Mouse (Mus musculus): ENCODE data around the gene Gm15155. TPM values are rescaled to one million over a fixed set of nuclear protein-coding genes. Genes with fewer than 3 reads are reported as not detected.
"Not testable (repeated sequence)": the region's sequence is repeated elsewhere in the genome, so short reads cannot be mapped to it uniquely, and the experiment has no call there.

Gene Gm15155
- polyA plus RNA-seq, 1 experiment from 2014 or later: not detected

GRCm38 (mm10) chrX:155643975-155644374, 19.4 kb downstream of the Gm15155 start:
- TF ChIP-seq EP300 (IDR thresholded peaks at IDR 0.05; ENCODE audit: low read depth) (no peak), CTCF (IDR thresholded peaks at IDR 0.05; ENCODE audit: low read depth) (peak; percentile 69)
- no peak for DNase-seq
- no peak overlapping the region for H3K4me2 ChIP-seq (ENCODE audit: low read depth, low read length)
- no peaks in the 10 kb centered on the region for H3K27me3 ChIP-seq (ENCODE audit: insufficient read depth, low read length)
- no peak overlapping the region for H3K9ac ChIP-seq (replicated peaks)
- H3K9me3 ChIP-seq (ENCODE audit: low read length): no peaks in the 10 kb centered on the region
- 0% methylated on average over 1 of the region's 1 CpGs for WGBS (ENCODE audit: insufficient replicate concordance)
- H3K4me3 ChIP-seq (ENCODE audit: low read depth, low read length): no peak overlapping the region
- no peaks in the 10 kb centered on the region for H3K36me3 ChIP-seq (replicated peaks; ENCODE audit: insufficient read depth, low read length)
- ATAC-seq: no peak
- no peaks in the 10 kb centered on the region for H3K4me1 ChIP-seq (ENCODE audit: insufficient read depth)
- H3K27ac ChIP-seq (ENCODE audit: low read depth): no peak overlapping the region

- no peaks in the 10 kb centered on the region for H3K9me3 ChIP-seq (ENCODE audit: low read length)
- H3K27me3 ChIP-seq (ENCODE audit: insufficient read depth, low read length): no peaks in the 10 kb centered on the region
- H3K4me1 ChIP-seq (ENCODE audit: insufficient read depth): no peaks in the 10 kb centered on the region
- H3K4me2 ChIP-seq (ENCODE audit: low read depth, low read length): no peak overlapping the region
- no peak for TF ChIP-seq EP300 (IDR thresholded peaks at IDR 0.05; ENCODE audit: low read depth)
- no peak for TF ChIP-seq CTCF (IDR thresholded peaks at IDR 0.05; ENCODE audit: low read depth)
- 57% methylated on average over 3 of the region's 3 CpGs for WGBS (ENCODE audit: insufficient replicate concordance)
- H3K4me3 ChIP-seq (ENCODE audit: low read depth, low read length): no peak overlapping the region
- no peak overlapping the region for H3K9ac ChIP-seq (replicated peaks)
- ATAC-seq: no peak
- H3K36me3 ChIP-seq (replicated peaks; ENCODE audit: insufficient read depth, low read length): no peaks in the 10 kb centered on the region
- no peak overlapping the region for H3K27ac ChIP-seq (ENCODE audit: low read depth)
- no peak for DNase-seq
Observed at GRCm38 (mm10) chrX:155645975-155646374, 21.4 kb downstream of the Gm15155 start.

GRCm38 (mm10) chrX:155657971-155658370, 33.4 kb downstream of the Gm15155 start:
- Histone ChIP-seq H3K27me3 (ENCODE audit: insufficient read depth, low read length) (no peaks in the 10 kb centered on the region), H3K4me3 (ENCODE audit: low read depth, low read length) (no peak overlapping the region), H3K27ac (ENCODE audit: low read depth) (no peak overlapping the region), H3K4me2 (ENCODE audit: low read depth, low read length) (no peak overlapping the region), H3K4me1 (ENCODE audit: insufficient read depth) (no peaks in the 10 kb centered on the region), H3K9ac (replicated peaks) (no peak overlapping the region), H3K9me3 (ENCODE audit: low read length) (no peaks in the 10 kb centered on the region), H3K36me3 (replicated peaks; ENCODE audit: insufficient read depth, low read length) (no peaks in the 10 kb centered on the region)
- DNase-seq (no peak), ATAC-seq (no peak)
- 77% methylated on average over 1 of the region's 1 CpGs for WGBS (ENCODE audit: insufficient replicate concordance)
- TF ChIP-seq CTCF (IDR thresholded peaks at IDR 0.05; ENCODE audit: low read depth) (no peak), EP300 (IDR thresholded peaks at IDR 0.05; ENCODE audit: low read depth) (no peak)

- not testable (repeated sequence) for H3K4me3 ChIP-seq (ENCODE audit: low read depth, low read length); H3K4me2 ChIP-seq (ENCODE audit: low read depth, low read length); ATAC-seq; H3K27me3 ChIP-seq (ENCODE audit: insufficient read depth, low read length); H3K9ac ChIP-seq (replicated peaks); H3K4me1 ChIP-seq (ENCODE audit: insufficient read depth); DNase-seq; H3K36me3 ChIP-seq (replicated peaks; ENCODE audit: insufficient read depth, low read length); H3K27ac ChIP-seq (ENCODE audit: low read depth); H3K9me3 ChIP-seq (ENCODE audit: low read length)
- WGBS (ENCODE audit: insufficient replicate concordance): 73% methylated on average over 1 of the region's 1 CpGs
Observed at GRCm38 (mm10) chrX:155690440-155690839, 65.9 kb downstream of the Gm15155 start.

GRCm38 (mm10) chrX:155724157-155724556, 99.6 kb downstream of the Gm15155 start:
- no peak for TF ChIP-seq EP300 (IDR thresholded peaks at IDR 0.05; ENCODE audit: low read depth)
- TF ChIP-seq CTCF (IDR thresholded peaks at IDR 0.05; ENCODE audit: low read depth): no peak
- 58% methylated on average over 3 of the region's 3 CpGs for WGBS (ENCODE audit: insufficient replicate concordance)
- ATAC-seq: no peak

GRCm38 (mm10) chrX:155728387-155728786, 103.8 kb downstream of the Gm15155 start:
- no peak overlapping the region for H3K9ac ChIP-seq (replicated peaks)
- 49% methylated on average over 1 of the region's 1 CpGs for WGBS (ENCODE audit: insufficient replicate concordance)
- no peak overlapping the region for H3K27ac ChIP-seq (ENCODE audit: low read depth)
- TF ChIP-seq CTCF (IDR thresholded peaks at IDR 0.05; ENCODE audit: low read depth): no peak
- no peak for TF ChIP-seq EP300 (IDR thresholded peaks at IDR 0.05; ENCODE audit: low read depth)
- H3K4me3 ChIP-seq (ENCODE audit: low read depth, low read length): no peak overlapping the region
- no peak overlapping the region for H3K4me2 ChIP-seq (ENCODE audit: low read depth, low read length)
- no peak for ATAC-seq
- no peak for DNase-seq
- H3K9me3 ChIP-seq (ENCODE audit: low read length): no peaks in the 10 kb centered on the region
- no peaks in the 10 kb centered on the region for H3K4me1 ChIP-seq (ENCODE audit: insufficient read depth)
- no peaks in the 10 kb centered on the region for H3K27me3 ChIP-seq (ENCODE audit: insufficient read depth, low read length)
- no peaks in the 10 kb centered on the region for H3K36me3 ChIP-seq (replicated peaks; ENCODE audit: insufficient read depth, low read length)

More at GRCm38 (mm10) chrX:155724157-155724556, 99.6 kb downstream of the Gm15155 start:
- no peaks in the 10 kb centered on the region for H3K27me3 ChIP-seq (ENCODE audit: insufficient read depth, low read length)
- no peaks in the 10 kb centered on the region for H3K9me3 ChIP-seq (ENCODE audit: low read length)
- H3K36me3 ChIP-seq (replicated peaks; ENCODE audit: insufficient read depth, low read length): no peaks in the 10 kb centered on the region
- H3K4me1 ChIP-seq (ENCODE audit: insufficient read depth): no peaks in the 10 kb centered on the region
- H3K4me3 ChIP-seq (ENCODE audit: low read depth, low read length): no peak overlapping the region
- no peak overlapping the region for H3K9ac ChIP-seq (replicated peaks)
- no peak for DNase-seq
- no peak overlapping the region for H3K27ac ChIP-seq (ENCODE audit: low read depth)
- no peak overlapping the region for H3K4me2 ChIP-seq (ENCODE audit: low read depth, low read length)

GRCm38 (mm10) chrX:155888118-155888517, 263.6 kb downstream of the Gm15155 start:
- no peaks in the 10 kb centered on the region for H3K27me3 ChIP-seq (ENCODE audit: insufficient read depth, low read length)
- no peak overlapping the region for H3K9ac ChIP-seq (replicated peaks)
- H3K4me3 ChIP-seq (ENCODE audit: low read depth, low read length): no peak overlapping the region
- no peak for TF ChIP-seq EP300 (IDR thresholded peaks at IDR 0.05; ENCODE audit: low read depth)
- TF ChIP-seq CTCF (IDR thresholded peaks at IDR 0.05; ENCODE audit: low read depth): no peak
- WGBS (ENCODE audit: insufficient replicate concordance): 59% methylated on average over 1 of the region's 1 CpGs
- no peak overlapping the region for H3K27ac ChIP-seq (ENCODE audit: low read depth)
- no peak for ATAC-seq
- DNase-seq: no peak
- no peaks in the 10 kb centered on the region for H3K4me1 ChIP-seq (ENCODE audit: insufficient read depth)
- H3K9me3 ChIP-seq (ENCODE audit: low read length): no peaks in the 10 kb centered on the region
- no peaks in the 10 kb centered on the region for H3K36me3 ChIP-seq (replicated peaks; ENCODE audit: insufficient read depth, low read length)
- H3K4me2 ChIP-seq (ENCODE audit: low read depth, low read length): no peak overlapping the region
